Mouse (Mus musculus): ENCODE data around the gene Mical3. TPM values are rescaled to one million over a fixed set of nuclear protein-coding genes. Genes with fewer than 3 reads are reported as not detected.

Mical3 gene
- polyA plus RNA-seq, 1 experiment from 2014 or later: 51.7 TPM

DNA sequence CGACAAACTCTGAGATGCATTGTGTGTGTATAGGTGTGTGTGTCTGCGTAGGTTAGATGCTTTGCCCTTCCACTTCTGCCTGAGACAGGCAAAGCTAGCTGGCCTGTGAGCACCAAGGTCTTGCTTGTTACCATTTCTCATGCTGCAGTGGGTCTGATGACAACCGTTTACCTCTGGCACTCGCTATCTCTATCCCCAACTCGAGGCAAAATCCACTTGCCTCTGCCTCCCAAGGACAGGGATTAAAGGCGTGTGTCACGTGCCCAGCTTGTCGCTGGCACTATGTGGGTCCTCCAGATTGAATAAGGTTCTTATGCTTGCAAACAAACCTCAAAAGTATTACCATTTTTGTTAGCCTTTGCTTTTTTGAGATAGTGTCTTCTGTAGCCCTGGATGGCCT lies 22.4 kb upstream of the Mical3 start:
- Histone ChIP-seq H3K4me1 (ENCODE audit: control insufficient read depth, insufficient read depth, low read length) (no peaks in the 10 kb centered on the region), H3K9ac (replicated peaks; ENCODE audit: low read length) (no peak overlapping the region), H3K4me2 (ENCODE audit: low read length) (no peak overlapping the region), H3K4me3 (replicated peaks; ENCODE audit: low read depth, low read length) (no peak overlapping the region), H3K27ac (replicated peaks; ENCODE audit: low read depth, low read length) (no peak overlapping the region), H3K36me3 (ENCODE audit: control insufficient read depth, insufficient read depth, low read length) (no peaks in the 10 kb centered on the region), H3K27me3 (ENCODE audit: control insufficient read depth, insufficient read depth, low read length) (no peaks in the 10 kb centered on the region), H3K9me3 (ENCODE audit: control insufficient read depth, low read length) (no peaks in the 10 kb centered on the region)
- 77% methylated on average over 8 of the region's 8 CpGs for WGBS
- ATAC-seq (ENCODE audit: low FRiP score, low TSS enrichment) (no peak), DNase-seq (no peak)

GRCm38 (mm10) chr6:121151732-121152131 lies 20.9 kb upstream of the Mical3 start:
- no peaks in the 10 kb centered on the region for H3K9me3 ChIP-seq (ENCODE audit: control insufficient read depth, low read length)
- H3K4me3 ChIP-seq (replicated peaks; ENCODE audit: low read depth, low read length): no peak overlapping the region
- WGBS: 60% methylated on average over 6 of the region's 6 CpGs
- no peak overlapping the region for H3K27ac ChIP-seq (replicated peaks; ENCODE audit: low read depth, low read length)
- H3K4me2 ChIP-seq (ENCODE audit: low read length): no peak overlapping the region
- DNase-seq (no peak), ATAC-seq (ENCODE audit: low FRiP score, low TSS enrichment) (no peak)
- H3K27me3 ChIP-seq (ENCODE audit: control insufficient read depth, insufficient read depth, low read length): no peaks in the 10 kb centered on the region
- no peak overlapping the region for H3K9ac ChIP-seq (replicated peaks; ENCODE audit: low read length)
- H3K4me1 ChIP-seq (ENCODE audit: control insufficient read depth, insufficient read depth, low read length): no peaks in the 10 kb centered on the region
- no peaks in the 10 kb centered on the region for H3K36me3 ChIP-seq (ENCODE audit: control insufficient read depth, insufficient read depth, low read length)

DNA sequence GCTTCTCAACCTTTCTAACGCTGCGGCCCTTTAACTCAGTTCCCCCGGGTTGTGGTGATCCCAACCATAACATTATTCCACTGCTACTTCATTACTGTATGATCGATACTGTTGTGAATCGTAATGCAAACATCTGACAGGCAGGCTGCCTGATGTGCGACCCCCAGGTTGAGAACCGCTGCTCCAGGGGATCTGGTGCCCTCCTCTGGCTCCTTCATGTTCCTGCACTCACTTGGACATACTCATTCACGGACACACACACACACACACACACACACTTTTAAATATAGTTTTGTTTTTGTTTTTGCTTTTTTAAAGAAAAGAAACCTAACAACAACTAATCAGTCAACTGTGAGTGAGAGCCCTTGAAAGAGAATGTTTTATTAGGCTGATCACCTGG lies 19.3 kb upstream of the Mical3 start:
- WGBS: 92% methylated on average over 8 of the region's 8 CpGs
- H3K4me1 ChIP-seq (ENCODE audit: control insufficient read depth, insufficient read depth, low read length): peaks cover under 1% of the 10 kb centered on the region; the same call in 1 of the 2 replicates
- H3K9ac ChIP-seq (replicated peaks; ENCODE audit: low read length): no peak overlapping the region
- no peaks in the 10 kb centered on the region for H3K36me3 ChIP-seq (ENCODE audit: control insufficient read depth, insufficient read depth, low read length)
- H3K9me3 ChIP-seq (ENCODE audit: control insufficient read depth, low read length): no peaks in the 10 kb centered on the region
- ATAC-seq (ENCODE audit: low FRiP score, low TSS enrichment) (no peak), DNase-seq (no peak)
- H3K27me3 ChIP-seq (ENCODE audit: control insufficient read depth, insufficient read depth, low read length): no peaks in the 10 kb centered on the region
- no peak overlapping the region for H3K4me3 ChIP-seq (replicated peaks; ENCODE audit: low read depth, low read length)
- no peak overlapping the region for H3K4me2 ChIP-seq (ENCODE audit: low read length)
- H3K27ac ChIP-seq (replicated peaks; ENCODE audit: low read depth, low read length): no peak overlapping the region

DNA sequence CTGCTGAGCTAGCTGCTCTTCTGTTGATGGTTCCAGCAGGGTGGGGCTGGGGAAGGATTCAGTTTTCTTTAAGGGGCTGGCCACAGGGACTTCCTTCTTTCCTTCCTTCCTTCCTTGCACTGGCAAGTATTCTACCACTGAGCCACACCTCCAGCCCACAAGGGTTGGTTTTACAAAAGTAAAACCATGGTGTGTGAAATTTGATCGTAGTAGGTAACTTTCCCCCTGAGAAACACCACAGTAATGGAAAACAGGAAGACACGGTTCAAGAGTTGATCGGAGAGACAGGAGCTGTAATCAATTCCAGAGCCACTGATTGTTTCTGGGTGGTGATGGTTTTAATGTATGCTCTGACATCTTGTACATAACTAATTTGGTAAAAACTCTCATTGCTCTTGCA lies 18.6 kb upstream of the Mical3 start:
- no peak for DNase-seq
- Histone ChIP-seq H3K4me2 (ENCODE audit: low read length) (no peak overlapping the region), H3K9me3 (ENCODE audit: control insufficient read depth, low read length) (no peaks in the 10 kb centered on the region), H3K4me1 (ENCODE audit: control insufficient read depth, insufficient read depth, low read length) (peaks cover 3% of the 10 kb centered on the region; the same call in 1 of the 2 replicates), H3K27ac (replicated peaks; ENCODE audit: low read depth, low read length) (no peak overlapping the region), H3K4me3 (replicated peaks; ENCODE audit: low read depth, low read length) (no peak overlapping the region), H3K27me3 (ENCODE audit: control insufficient read depth, insufficient read depth, low read length) (no peaks in the 10 kb centered on the region), H3K9ac (replicated peaks; ENCODE audit: low read length) (no peak overlapping the region), H3K36me3 (ENCODE audit: control insufficient read depth, insufficient read depth, low read length) (no peaks in the 10 kb centered on the region)
- WGBS: 84% methylated on average over 3 of the region's 3 CpGs
- no peak for ATAC-seq (ENCODE audit: low FRiP score, low TSS enrichment)

GRCm38 (mm10) chr6:121148360-121148759 lies 17.6 kb upstream of the Mical3 start:
- Histone ChIP-seq H3K27ac (replicated peaks; ENCODE audit: low read depth, low read length) (no peak overlapping the region), H3K9ac (replicated peaks; ENCODE audit: low read length) (no peak overlapping the region), H3K36me3 (ENCODE audit: control insufficient read depth, insufficient read depth, low read length) (no peaks in the 10 kb centered on the region), H3K4me1 (ENCODE audit: control insufficient read depth, insufficient read depth, low read length) (peaks cover 3% of the 10 kb centered on the region; the same call in 1 of the 2 replicates), H3K4me2 (ENCODE audit: low read length) (no peak overlapping the region), H3K27me3 (ENCODE audit: control insufficient read depth, insufficient read depth, low read length) (no peaks in the 10 kb centered on the region), H3K4me3 (replicated peaks; ENCODE audit: low read depth, low read length) (no peak overlapping the region), H3K9me3 (ENCODE audit: control insufficient read depth, low read length) (no peaks in the 10 kb centered on the region)
- DNase-seq (no peak), ATAC-seq (ENCODE audit: low FRiP score, low TSS enrichment) (no peak)
- WGBS: 64% methylated on average over 3 of the region's 3 CpGs

GRCm38 (mm10) chr6:121146798-121147197 lies 16.0 kb upstream of the Mical3 start:
- Histone ChIP-seq H3K27ac (replicated peaks; ENCODE audit: low read depth, low read length) (no peak overlapping the region), H3K9me3 (ENCODE audit: control insufficient read depth, low read length) (no peaks in the 10 kb centered on the region), H3K4me3 (replicated peaks; ENCODE audit: low read depth, low read length) (no peak overlapping the region), H3K36me3 (ENCODE audit: control insufficient read depth, insufficient read depth, low read length) (no peaks in the 10 kb centered on the region), H3K4me1 (ENCODE audit: control insufficient read depth, insufficient read depth, low read length) (peaks cover 3% of the 10 kb centered on the region; the same call in 1 of the 2 replicates), H3K27me3 (ENCODE audit: control insufficient read depth, insufficient read depth, low read length) (no peaks in the 10 kb centered on the region), H3K4me2 (ENCODE audit: low read length) (no peak overlapping the region), H3K9ac (replicated peaks; ENCODE audit: low read length) (no peak overlapping the region)
- DNase-seq (no peak), ATAC-seq (ENCODE audit: low FRiP score, low TSS enrichment) (no peak)
- WGBS: 56% methylated on average over 4 of the region's 4 CpGs

DNA sequence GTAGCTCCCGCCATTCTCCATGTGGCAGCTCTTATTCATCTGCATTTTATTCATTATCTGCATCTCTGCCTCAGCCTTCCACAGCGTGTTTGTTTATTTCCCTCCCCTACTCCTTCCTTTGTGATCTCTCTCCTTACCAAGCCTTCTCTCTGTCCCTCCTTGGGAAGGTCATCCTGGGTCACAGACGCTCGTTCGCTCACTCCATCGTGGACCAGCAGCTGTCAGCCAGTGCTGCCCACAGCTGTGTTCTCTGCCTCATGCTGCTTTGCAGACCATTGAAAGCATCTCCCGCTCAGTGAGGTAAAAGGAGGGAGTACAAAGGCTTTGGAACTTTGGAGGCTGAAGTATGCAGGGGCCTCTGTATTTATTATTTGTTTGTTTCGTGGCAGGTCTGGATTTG lies 15.1 kb upstream of the Mical3 start:
- Histone ChIP-seq H3K36me3 (ENCODE audit: control insufficient read depth, insufficient read depth, low read length) (no peaks in the 10 kb centered on the region), H3K4me1 (ENCODE audit: control insufficient read depth, insufficient read depth, low read length) (peaks cover 3% of the 10 kb centered on the region; the same call in 1 of the 2 replicates), H3K9me3 (ENCODE audit: control insufficient read depth, low read length) (no peaks in the 10 kb centered on the region), H3K4me3 (replicated peaks; ENCODE audit: low read depth, low read length) (no peak overlapping the region), H3K27ac (replicated peaks; ENCODE audit: low read depth, low read length) (no peak overlapping the region), H3K4me2 (ENCODE audit: low read length) (no peak overlapping the region), H3K27me3 (ENCODE audit: control insufficient read depth, insufficient read depth, low read length) (no peaks in the 10 kb centered on the region), H3K9ac (replicated peaks; ENCODE audit: low read length) (no peak overlapping the region)
- WGBS: 32% methylated on average over 8 of the region's 8 CpGs
- ATAC-seq (ENCODE audit: low FRiP score, low TSS enrichment) (no peak), DNase-seq (no peak)

GRCm38 (mm10) chr6:121145010-121145604 lies 14.3 kb upstream of the Mical3 start:
- Histone ChIP-seq H3K4me1 (ENCODE audit: control insufficient read depth, insufficient read depth, low read length) (peaks cover 3% of the 10 kb centered on the region; the same call in 1 of the 2 replicates), H3K4me3 (replicated peaks; ENCODE audit: low read depth, low read length) (no peak overlapping the region), H3K36me3 (ENCODE audit: control insufficient read depth, insufficient read depth, low read length) (no peaks in the 10 kb centered on the region), H3K9me3 (ENCODE audit: control insufficient read depth, low read length) (no peaks in the 10 kb centered on the region), H3K27ac (replicated peaks; ENCODE audit: low read depth, low read length) (no peak overlapping the region), H3K9ac (replicated peaks; ENCODE audit: low read length) (no peak overlapping the region), H3K27me3 (ENCODE audit: control insufficient read depth, insufficient read depth, low read length) (no peaks in the 10 kb centered on the region), H3K4me2 (ENCODE audit: low read length) (no peak overlapping the region)
- 44% methylated on average over 13 of the region's 13 CpGs for WGBS
- DNase-seq (no peak), ATAC-seq (ENCODE audit: low FRiP score, low TSS enrichment) (no peak)

DNA sequence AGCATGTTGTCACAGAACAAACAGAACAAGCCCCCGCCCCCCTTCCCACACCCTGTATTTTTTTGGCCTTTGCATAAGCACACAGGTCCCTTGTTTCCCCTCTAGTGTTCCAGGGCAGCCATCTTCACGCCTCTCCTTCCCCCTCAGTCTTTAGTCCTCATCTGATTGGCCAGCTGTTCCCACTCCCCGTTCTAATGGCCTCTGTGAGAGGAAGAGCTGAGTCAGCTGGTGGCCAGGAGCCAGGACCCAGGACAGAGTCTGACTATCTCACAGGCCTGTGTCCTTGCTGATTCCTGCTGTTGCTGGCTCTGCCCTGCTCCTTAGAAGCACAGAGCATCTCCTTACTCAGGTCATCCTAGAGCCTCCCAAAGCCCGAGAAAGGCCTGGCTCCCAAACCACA lies 13.3 kb upstream of the Mical3 start:
- DNase-seq: no peak
- Histone ChIP-seq H3K27ac (replicated peaks; ENCODE audit: low read depth, low read length) (no peak overlapping the region), H3K36me3 (ENCODE audit: control insufficient read depth, insufficient read depth, low read length) (no peaks in the 10 kb centered on the region)

More for the DNA sequence above, 13.3 kb upstream of the Mical3 start:
- Histone ChIP-seq H3K9me3 (ENCODE audit: control insufficient read depth, low read length) (no peaks in the 10 kb centered on the region), H3K4me3 (replicated peaks; ENCODE audit: low read depth, low read length) (no peak overlapping the region), H3K4me1 (ENCODE audit: control insufficient read depth, insufficient read depth, low read length) (peaks cover 3% of the 10 kb centered on the region; the same call in 1 of the 2 replicates), H3K4me2 (ENCODE audit: low read length) (no peak overlapping the region), H3K27me3 (ENCODE audit: control insufficient read depth, insufficient read depth, low read length) (no peaks in the 10 kb centered on the region), H3K9ac (replicated peaks; ENCODE audit: low read length) (no peak overlapping the region)
- ATAC-seq (ENCODE audit: low FRiP score, low TSS enrichment): no peak
- WGBS: 63% methylated on average over 4 of the region's 4 CpGs

Measured in midbrain, embryonic 14.5 days (tissue).